Mouse (Mus musculus) splenic B cell, adult 2 months (primary cell): Measurements from ENCODE around the gene Krt17.
"Not testable (repeated sequence)": the region's sequence is repeated elsewhere in the genome, so short reads cannot be mapped to it uniquely, and the experiment has no call there.

ENCODE experiments used
- DNase-seq: peaks from one replicate; pipeline ENCODE4 v3.0.0-alpha.2; 2011; ENCODE audit warnings: low read depth, low spot score
- H3K27me3 ChIP-seq: 2 replicates; pipeline ENCODE4 v1.6.1; 2012; ENCODE audit warnings: mild to moderate bottlenecking, low read length, moderate library complexity, mixed read lengths; ENCODE audit not compliant: control insufficient read depth, poor library complexity, insufficient read depth, severe bottlenecking
- H3K36me3 ChIP-seq: 2 replicates; pipeline ENCODE4 v1.6.1; 2012; ENCODE audit warnings: mild to moderate bottlenecking, low read length, moderate library complexity, mixed read lengths; ENCODE audit not compliant: control insufficient read depth, poor library complexity, insufficient read depth, severe bottlenecking

Krt17 gene

GRCm38 (mm10) chr11:100278759-100279158 lies 17.9 kb upstream of the Krt17 start:
- DNase-seq = no peak
- Histone ChIP-seq H3K36me3 (no peaks in the 10 kb centered on the region), H3K27me3 (no peaks in the 10 kb centered on the region)

GRCm38 (mm10) chr11:100277726-100278480 lies 17.1 kb upstream of the Krt17 start:
- DNase-seq = no peak
- Histone ChIP-seq H3K36me3 (no peaks in the 10 kb centered on the region), H3K27me3 (no peaks in the 10 kb centered on the region)

- H3K36me3 ChIP-seq = no peaks in the 10 kb centered on the region
- no peaks in the 10 kb centered on the region for H3K27me3 ChIP-seq
- DNase-seq = no peak
Observed at GRCm38 (mm10) chr11:100275466-100275865, 14.6 kb upstream of the Krt17 start.

DNA sequence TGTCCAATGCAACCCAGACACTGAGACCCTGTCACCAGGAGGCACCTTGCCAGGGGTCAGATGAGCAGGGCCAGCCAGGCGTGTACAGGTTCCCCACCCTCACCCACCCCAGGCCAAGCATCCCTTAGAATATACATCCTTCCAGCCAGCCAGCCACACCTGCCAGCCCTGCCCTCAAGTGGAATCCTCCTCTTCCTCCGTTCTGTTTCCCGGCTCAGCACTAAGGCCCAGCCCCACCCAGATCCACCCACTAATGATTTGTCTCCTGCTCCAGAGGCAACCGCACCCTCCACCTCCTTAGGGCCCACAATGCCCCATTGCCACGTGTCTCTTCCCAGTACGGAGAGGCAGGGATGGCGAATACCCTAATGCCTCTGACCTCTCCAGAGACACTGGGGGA lies 13.9 kb upstream of the Krt17 start:
- no peaks in the 10 kb centered on the region for H3K27me3 ChIP-seq
- DNase-seq = no peak
- no peaks in the 10 kb centered on the region for H3K36me3 ChIP-seq

GRCm38 (mm10) chr11:100271878-100272277 lies 11.0 kb upstream of the Krt17 start:
- no peak for DNase-seq
- H3K27me3 ChIP-seq = no peaks in the 10 kb centered on the region
- no peaks in the 10 kb centered on the region for H3K36me3 ChIP-seq

GRCm38 (mm10) chr11:100269821-100270332 lies 9.0 kb upstream of the Krt17 start, which contains the start of gene Krt42:
TSS of gene Krt42 (minus strand) at chr11:100269871.
- H3K27me3 ChIP-seq = no peaks in the 10 kb centered on the region
- no peaks in the 10 kb centered on the region for H3K36me3 ChIP-seq
- DNase-seq = no peak

DNA sequence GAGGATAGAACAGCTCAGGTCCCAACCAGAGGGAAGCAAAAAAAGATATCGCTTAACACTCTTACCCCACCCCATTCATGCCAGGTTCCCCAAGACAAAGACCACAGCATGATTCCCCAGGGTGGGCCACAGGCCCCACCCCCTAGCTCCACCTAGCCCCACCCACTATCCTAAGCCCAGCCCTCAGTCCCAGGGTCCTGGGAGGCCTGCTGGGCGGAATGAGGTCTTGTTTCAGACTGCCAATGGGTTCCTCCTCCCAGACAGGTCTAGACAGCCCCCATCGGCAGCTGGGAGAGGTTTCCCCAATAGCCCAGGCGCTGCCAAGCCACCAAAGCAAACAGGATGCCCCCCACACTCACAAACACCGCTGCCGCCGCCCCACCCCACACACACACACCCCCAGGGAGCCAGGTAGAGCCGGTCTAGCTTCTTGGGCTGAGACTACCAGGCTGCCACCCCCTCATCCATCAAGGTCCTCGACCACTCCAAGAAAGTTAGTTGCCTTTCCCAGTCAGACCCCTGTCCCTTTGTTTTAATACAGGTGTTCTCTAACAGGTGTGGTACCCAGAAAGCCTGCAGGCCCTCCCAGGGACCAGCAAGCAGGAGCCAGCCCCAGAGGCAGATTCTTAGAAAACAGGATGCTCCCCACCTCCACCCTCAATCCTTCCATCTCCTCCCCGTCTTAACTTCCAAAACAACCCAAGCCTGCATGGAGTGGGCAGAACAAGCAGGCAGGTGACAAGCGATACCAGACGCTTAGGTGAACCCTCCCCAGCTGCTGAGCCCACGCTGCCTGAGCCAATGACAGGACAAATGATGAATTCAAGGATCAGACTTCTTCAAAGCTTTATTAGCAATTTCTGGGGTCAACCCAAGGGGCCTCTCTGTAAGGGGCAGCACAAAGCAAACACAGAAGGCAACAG lies 1.5 kb upstream of the Krt17 start:
- DNase-seq = no peak
- no peaks in the 10 kb centered on the region for H3K27me3 ChIP-seq
- no peaks in the 10 kb centered on the region for H3K36me3 ChIP-seq

- H3K27me3 ChIP-seq = no peaks in the 10 kb centered on the region
- DNase-seq = no peak
- no peaks in the 10 kb centered on the region for H3K36me3 ChIP-seq
Observed at GRCm38 (mm10) chr11:100261235-100261605, 391 bp upstream of the Krt17 start.

DNA sequence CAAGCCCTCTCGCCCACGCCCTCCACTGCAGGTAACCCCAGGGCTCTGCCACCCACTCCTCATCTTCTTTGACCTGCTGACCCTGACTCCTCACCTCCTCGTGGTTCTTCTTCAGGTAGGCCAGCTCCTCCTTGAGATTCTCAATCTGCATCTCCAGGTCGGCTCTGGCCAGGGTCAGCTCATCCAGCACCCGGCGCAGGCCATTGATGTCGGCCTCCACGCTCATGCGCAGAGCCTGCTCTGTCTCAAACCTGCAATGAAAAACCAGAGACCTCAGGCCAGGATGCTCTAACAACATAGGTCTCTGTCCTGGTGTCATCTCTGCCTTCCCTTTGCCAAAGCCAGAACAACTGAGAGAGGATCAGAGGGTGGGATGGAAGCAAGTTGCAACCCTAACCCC lies 1.8 kb downstream of the Krt17 start:
- Histone ChIP-seq H3K36me3 (no peaks in the 10 kb centered on the region), H3K27me3 (no peaks in the 10 kb centered on the region)
- DNase-seq = no peak

DNA sequence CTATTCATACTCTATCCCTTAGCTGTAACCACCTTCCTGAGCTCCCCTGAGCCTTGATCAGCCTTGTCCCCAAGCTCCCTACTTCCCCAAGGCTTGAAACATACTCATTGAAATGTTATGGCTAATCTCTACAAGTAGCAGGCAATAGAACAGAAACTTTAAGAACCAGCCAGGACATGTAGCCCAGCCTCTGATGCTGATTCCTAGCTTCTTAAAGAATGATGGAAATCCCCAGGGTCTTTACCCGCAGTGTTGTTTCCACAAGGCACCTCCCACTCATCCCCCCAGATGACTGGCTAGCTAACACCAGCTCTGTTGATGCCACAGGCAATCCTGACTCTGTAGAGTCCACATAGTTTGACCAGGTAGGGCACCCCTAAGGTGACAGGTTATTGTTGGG lies 2.9 kb downstream of the Krt17 start:
- Histone ChIP-seq H3K36me3 (no peaks in the 10 kb centered on the region), H3K27me3 (no peaks in the 10 kb centered on the region)
- DNase-seq = no peak

- H3K27me3 ChIP-seq = no peaks in the 10 kb centered on the region
- no peaks in the 10 kb centered on the region for H3K36me3 ChIP-seq
- DNase-seq = no peak
Observed at GRCm38 (mm10) chr11:100255514-100255913, 5.3 kb downstream of the Krt17 start.

GRCm38 (mm10) chr11:100254360-100255090 lies 6.3 kb downstream of the Krt17 start:
- Histone ChIP-seq H3K36me3 (no peaks in the 10 kb centered on the region), H3K27me3 (no peaks in the 10 kb centered on the region)
- DNase-seq = no peak

DNA sequence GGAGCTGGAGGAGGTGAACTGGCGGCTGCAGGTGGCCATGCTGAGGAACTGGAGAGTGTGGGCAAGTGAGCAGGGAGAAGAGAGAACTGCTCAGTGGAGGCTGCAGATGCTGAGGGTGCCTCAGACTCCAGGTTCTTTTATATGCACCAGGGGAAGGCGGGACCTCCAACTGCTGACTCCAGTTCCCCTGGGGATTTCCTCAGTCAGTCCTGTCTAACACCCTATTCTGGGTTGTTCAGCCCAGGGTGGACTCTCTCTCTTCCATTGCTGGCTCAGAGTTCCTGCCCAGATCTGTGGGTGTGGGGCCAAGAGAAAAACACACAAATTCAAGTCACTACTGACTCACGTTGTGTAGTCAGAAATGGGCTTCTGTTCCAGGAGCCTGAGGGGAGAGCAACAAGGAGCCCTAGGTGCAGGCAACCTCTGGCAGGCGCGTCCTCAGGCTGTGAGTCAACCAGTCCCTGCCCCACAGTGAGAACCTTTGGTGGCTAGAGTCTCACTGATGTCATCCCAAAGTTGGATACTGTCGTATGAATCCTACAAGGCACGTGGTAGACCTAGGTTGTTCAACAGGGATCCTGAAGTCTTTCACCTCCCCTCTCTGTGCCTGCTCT lies 11.9 kb downstream of the Krt17 start, which contains the start of gene Krt16:
TSS of gene Krt16 (minus strand) at position 51 of the 614 bp plus-strand sequence.
- Histone ChIP-seq H3K36me3 (no peaks in the 10 kb centered on the region), H3K27me3 (no peaks in the 10 kb centered on the region)
- no peak for DNase-seq

DNA sequence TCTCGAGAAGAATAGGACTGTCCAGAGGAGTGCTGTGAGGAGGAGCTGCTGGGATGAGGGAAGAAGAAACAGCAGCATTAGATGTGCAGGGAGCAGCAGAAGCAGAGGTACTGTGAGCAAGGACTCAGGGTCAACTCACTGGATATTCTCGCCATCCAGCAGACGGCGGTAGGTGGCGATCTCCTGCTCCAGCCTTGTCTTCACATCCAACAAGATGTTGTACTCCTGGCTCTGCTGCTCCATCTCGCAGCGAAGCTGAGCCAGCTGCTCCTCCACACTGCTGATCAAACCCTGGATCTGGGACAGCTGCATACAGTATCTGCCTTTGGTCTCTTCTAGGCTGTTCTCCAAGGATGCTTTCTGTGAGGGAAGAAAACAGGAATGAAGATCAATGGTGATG lies 14.4 kb downstream of the Krt17 start:
- H3K27me3 ChIP-seq, DNase-seq, H3K36me3 ChIP-seq: not testable (repeated sequence)
